Mouse (Mus musculus) right cerebral cortex, postnatal 14 days (tissue): Measurements from ENCODE around the gene Otop3.
"Not testable (repeated sequence)": the region's sequence is repeated elsewhere in the genome, so short reads cannot be mapped to it uniquely, and the experiment has no call there.

Source experiments
- DNase-seq: peaks from one replicate; pipeline ENCODE4 v3.0.0; 2022

Otop3 gene

DNA sequence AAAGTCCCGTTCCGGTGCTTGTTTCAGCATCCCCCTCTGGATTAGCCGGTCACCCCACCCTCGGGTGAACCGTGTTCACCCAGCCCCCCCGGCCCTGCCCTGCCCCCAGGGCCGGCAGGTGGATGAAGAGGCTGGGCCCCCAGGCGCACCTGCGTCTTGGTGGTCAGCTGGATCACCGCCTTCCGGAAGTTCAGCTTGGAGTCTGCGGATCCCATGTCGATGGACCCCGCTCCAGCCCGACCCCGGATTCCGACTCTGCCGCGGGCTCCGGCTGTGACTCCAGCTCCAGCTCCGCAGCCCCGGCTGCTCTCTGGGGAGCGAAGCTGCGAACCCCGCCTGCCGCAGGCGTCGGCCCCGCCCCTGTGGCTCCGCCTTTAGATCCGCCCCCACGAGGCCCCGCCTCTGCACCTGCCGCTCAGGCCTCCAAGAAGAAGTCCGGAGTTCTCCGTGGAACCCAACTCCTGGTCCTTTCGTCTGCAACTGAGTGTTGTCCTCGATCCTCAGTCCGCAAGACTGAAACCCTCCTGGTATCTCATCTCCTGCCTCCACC is 32.9 kb downstream of the Otop3 start, which contains the start of gene Hid1:
Hid1 (minus strand) TSS at position 362 of the 550 bp plus-strand sequence.
- peak; percentile 82 for DNase-seq

DNA sequence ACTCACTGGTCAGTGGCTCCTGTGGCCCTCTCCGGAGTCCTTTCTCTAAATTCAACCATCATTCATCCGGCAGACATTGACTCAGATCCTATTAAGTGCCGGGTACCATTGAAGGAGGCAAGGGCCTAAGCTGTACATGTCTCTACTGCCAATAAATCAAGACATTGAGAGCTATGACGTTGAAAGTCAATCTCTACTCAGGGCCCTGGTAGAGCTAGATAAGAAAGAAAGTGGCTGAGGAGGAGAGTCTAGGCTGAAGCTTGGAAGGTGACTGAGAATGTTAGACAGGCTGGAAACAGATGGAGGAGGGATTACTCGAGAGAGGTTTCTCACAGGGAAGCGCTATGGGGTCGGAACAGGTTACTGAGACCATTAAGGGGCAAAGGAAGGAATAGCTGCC is 35.8 kb downstream of the Otop3 start:
- no peak for DNase-seq

DNA sequence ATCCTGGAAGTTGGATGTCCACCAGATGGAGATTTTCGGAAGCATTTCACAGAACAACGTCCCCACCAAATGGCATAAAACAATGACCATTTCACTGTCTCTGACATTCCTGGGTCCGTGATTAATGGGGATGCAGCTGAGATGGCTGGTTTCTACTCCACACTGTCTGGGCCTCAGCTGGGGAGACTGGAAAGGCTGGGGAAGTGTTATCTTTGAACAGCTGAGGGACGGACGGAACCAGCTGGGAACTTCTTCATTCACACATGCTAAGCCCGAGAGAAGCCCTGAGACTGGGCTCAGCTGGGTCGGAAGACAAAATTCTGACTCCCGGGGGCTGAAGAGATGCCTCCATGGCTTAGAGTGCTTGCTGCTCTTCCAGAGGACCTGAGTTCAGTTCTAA is 36.8 kb downstream of the Otop3 start:
- no peak for DNase-seq

DNA sequence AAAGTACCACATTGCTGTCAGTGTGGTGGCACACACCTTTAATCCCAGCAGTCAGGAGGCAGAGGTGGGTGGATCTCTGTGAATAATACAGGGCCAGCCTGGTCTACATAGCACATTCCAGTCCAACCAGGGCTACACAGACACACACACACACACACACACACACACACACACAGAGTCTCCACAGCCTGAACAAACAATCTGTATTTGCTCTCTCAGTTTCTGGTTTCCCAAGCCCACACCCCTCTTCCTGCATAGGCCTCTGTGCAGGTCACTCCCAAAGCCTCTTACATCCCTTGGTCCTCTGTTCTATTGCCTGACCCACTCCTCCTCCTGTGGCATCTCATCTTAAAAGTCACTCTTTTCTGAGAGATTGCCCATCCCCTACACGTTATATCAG is 37.5 kb downstream of the Otop3 start:
- DNase-seq: no peak

DNA sequence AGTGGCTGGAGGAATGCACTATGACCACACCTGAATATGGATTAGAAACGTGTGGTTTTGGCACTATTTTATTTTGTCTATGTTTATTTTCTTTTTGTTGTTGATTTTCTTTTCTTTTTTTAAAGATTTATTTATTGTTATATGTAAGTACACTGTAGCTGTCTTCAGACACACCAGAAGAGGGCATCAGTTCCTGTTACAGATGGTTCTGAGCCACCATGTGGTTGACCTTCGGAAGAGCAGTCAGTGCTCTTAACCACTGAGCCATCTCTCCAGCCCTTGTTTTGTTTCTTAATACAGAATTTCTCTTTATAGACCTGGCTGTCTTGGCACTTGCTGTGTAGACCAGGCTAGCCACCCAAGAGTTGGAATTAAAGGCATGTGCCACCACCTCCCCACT is 38.2 kb downstream of the Otop3 start:
- DNase-seq: no peak

DNA sequence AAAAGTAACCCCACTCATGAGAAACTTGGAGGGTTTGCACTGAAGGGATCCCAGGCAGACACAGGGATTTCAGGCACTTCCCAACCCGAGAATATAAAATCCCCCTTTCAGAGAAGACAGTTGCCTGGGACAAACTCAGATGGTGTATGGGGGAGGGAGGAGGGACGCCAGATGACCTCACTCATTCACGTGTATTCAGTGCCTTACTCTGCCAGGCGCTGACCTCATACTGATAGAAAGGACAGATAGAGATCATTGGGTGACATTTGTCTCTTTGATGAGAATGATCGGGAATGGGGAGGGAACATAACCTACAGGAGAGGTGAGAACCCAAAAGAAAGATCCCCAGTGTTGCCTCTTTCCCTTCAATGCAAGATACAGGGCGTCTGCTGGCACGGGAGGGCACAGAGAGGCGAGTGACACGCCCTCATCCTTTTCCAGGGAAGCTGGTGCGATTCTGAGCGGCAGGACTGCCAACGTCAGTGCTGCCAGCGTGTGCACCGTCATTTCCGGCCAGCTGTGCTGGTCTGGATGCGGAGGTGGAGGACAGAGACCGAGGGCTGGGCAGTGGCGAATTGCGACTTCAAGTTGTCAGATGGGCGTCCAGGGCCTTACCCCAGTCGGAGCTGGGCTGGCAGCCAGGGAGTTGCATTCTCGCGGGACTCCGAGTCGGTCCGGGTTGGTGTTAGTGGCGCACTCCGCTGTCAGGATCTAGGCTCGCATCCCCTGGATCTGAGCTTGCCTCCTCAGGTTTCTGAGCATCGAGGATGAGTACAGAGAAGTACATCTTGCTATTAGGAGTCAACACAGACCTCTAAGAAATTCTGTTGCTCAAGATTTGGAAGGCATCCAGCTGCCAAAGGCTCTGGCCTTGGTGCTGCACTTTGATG is 39.5 kb downstream of the Otop3 start:
- DNase-seq: peak; percentile 79

DNA sequence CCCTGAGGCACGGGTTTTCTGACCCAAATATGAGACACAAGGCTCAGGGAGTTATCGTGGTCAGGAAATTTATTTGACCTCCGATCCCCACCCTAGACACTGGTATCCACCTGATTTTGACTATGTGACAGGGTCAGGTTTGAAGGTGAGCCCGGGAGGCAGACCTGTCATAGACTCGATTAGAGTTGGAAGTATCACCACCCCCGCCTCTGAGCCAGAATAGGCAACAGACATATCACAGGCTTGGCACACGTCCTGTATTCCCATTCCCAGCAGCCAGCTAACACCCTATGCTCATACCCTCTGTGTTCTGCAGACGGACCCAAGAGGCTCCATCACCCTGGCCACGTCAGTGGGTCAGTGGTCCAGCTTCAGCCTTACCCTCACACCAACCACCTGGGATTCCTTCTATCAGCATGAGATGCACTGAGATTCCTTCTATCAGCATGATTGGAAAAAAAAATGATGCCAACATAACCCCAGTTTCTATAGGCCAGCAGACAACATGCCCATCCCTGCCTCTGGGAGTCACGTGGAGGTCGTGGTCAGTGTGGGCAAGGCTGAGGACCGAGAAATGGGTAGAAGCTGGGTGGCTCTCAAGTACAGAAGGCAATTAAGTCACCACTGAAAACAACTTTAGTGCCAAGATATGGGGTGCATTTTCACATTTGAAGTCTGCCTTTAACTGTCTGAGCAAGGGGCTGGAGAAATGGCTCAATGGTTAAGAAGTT is 40.3 kb downstream of the Otop3 start:
- DNase-seq: peak; percentile 47

DNA sequence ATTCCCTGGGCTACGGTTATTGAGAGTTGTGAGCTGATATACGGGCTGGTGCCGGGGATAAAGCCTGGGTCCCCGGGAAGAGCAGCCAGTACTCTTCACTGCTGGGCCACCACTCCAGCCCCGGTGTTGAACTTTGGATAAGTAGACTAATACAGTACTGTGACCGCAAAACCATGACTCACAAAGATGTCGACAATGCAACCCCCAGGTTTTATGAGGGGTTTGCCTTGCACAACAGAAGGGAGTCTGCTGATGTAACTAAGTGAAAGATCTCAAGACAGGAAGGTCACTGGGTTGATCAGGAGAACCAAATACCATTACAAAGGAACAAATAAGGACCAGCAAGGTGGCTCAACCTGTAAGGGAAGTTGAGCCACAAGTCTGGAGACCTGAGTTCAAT is 42.2 kb downstream of the Otop3 start:
- DNase-seq: no peak

DNA sequence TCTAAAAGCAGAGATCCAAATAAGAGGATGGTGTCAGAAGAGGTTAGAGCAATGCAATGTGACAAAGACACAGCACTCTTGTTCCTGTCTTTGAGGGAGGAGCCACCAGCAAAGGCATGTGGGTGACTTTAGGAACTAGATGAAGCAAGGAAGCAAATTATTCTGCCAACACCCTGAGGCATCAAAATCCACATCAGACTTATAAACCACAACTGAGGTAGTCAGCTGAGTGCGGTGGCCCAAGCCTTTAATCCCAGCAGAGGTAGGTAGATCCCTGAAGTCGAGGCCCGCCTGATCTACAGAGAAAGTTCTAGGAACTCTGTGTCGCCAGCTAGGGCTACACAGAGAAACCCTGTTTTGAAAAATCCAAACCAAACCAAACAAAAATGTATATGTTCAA is 42.7 kb downstream of the Otop3 start:
- DNase-seq: no peak

DNA sequence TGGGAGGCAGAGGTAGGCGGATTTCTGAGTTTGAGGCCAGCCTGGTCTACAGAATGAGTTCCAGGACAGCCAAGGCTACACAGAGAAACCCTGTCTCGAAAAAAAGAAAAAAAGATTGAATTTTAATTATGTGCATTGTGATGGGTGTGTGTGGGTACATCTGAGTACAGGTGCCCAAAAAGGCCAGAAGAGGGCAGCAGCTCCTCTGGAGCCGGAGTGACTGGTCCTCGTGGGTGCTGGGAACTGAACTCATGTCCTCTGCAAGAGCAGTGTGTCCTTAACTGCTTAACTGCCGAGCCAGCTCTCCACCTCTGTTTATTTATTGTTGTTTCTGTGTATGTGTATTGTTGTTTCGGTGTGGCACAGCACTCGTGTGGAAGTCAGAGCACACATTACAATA is 43.3 kb downstream of the Otop3 start:
- no peak for DNase-seq

DNA sequence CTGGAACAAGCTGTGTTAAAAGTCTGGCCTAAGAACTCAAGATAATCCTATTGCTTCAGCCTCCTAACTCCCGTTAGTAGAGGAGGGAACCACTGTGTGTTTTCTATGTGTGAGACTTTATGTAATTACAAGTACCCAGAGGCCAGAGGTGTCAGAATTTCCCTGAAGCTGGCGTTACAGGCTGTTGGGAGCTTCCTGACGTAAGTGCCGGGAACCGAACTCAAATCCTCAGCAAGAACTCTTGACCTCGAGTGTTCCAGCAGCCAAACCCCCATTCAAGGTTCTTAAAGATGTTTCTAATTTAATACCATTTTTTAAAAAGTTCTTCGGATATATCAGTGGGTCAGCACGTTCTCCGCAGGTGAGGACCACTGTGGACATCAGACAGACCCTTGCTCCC is 46.7 kb downstream of the Otop3 start:
- DNase-seq: no peak

DNA sequence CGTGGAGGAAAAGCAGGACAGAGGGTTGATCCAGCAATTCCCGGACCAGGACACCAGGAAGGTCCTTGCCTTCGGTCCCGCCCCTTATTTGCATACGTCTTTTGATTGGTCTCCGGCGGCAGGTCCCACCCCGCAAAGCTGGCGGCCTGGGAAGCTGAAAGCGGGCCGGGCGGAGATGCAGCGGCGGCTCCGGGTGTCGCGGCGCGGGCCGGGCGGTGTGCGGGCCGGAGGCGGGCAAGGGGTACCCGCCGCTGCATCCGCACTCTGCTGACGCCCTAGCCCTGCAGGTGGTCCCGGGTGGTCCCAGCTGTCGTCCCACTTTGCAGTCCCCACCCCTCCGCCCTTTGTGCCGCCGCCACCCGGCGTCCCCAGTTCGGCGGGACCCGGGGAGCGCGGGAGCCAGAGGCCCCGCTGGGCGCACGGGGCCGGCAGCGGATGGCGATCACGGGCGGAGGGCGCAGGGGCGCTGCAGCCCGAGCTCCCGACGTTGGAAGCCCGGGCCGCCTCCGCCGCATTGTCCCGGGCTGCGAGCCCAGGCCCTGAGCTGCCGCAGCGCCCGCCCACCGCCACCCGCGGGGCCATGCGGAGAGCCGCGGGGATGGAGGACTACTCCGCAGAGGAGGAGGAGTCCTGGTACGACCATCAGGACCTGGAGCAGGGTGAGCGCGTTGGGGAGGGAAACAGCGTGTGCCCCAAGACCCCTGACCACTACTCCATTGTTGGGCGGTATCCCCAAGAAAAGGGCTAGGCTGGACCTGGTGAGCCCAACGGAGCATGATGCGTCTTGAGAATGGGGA is 47.4 kb downstream of the Otop3 start, which contains the start of gene Cdr2l:
Cdr2l (plus strand) TSS at position 174 of the 797 bp plus-strand sequence.
- peak; percentile 86 for DNase-seq

DNA sequence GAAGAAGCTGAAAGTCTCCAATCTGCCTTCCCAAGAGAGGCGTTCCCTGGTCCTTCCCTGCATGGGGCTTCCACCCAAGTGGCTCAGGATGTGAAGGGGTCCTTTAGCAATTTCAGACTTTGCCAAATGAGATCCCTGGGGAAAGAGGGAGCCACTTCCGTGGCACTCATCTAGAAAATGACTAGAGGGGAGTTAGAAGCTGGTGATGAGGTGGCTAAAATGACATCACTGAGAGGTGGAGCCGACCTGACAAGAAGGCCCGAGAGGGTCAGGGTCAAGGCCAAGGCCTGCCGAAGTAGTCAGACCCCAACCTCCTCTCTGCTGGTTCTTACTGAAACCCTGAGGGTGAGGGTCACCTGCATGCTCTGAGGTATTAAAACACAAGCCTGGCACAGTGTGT is 48.4 kb downstream of the Otop3 start:
- DNase-seq: no peak

DNA sequence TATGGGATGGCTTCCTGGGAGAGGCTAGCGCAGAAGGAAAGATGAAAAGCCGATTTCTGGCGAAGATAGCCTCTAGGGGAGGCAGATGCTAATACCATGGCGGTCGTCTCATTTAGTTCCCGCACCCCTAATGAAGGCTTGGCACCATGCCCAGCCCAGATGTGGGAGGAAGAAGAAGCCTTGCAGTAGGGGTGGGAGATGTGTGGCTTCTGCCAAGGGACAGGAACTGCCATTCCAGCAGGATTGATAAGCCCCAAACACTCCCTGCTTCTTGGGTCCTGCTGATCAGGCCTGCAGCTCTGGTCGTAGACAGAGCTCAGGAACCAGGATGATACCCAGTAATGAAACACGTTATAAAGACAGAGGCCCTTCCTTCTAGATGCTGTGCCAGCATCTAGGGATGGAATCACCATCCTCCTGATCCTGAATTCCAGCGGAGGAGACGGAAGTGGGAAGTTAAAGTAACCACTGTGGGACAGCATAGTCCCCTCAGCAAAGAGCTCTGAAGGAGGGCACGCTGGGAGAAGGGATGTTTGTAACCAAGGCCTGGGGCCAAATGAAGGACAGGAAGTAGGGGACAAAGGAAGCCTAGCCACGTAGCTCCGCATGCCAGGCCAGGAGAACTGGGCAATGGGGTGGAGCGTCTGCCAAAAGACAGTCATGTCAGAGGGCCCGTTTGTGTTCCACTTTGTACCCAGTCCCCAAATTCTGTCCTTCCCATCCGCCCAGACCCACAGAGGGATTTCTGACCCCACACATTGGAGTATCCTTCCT is 49.4 kb downstream of the Otop3 start:
- peak; percentile 69 for DNase-seq

DNA sequence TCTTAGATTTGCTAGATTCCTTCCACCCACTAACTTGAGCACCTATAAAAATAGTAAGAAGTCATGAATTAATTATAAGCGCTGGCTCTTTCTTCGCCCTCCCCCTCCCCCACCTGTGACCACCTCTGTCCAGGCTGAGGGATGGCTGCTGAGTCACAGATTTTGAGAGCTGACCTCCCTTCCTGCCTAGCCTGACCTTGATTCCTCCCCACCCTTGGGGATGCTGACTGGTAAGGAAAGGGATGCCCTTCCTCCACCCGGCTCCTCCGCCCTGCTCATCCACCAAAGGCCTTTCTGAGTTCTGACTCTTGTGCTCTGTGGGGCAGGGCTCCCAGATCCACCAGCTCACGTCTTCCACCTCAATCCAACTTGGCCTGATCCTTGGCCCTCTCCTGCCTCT is 50.1 kb downstream of the Otop3 start:
- DNase-seq: no peak

DNA sequence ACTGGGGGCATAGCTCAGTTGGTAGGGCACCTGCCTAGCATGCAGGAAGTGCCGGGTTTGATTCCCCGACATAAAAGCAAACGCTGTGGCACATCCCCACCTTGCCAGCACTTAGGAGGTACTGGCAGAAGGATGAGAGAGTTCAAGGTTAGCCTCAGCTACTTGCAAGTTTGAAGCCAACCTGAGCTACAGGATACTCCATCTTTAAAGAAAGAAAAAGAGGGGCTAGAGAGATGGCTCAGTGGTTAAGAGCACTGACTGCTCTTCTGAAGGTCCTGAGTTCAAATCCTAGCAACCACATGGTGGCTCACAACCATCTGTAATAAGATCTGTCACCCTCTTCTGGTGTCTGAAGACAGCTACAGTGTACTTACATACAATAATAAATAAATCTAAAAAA is 52.3 kb downstream of the Otop3 start:
- not testable (repeated sequence) for DNase-seq

DNA sequence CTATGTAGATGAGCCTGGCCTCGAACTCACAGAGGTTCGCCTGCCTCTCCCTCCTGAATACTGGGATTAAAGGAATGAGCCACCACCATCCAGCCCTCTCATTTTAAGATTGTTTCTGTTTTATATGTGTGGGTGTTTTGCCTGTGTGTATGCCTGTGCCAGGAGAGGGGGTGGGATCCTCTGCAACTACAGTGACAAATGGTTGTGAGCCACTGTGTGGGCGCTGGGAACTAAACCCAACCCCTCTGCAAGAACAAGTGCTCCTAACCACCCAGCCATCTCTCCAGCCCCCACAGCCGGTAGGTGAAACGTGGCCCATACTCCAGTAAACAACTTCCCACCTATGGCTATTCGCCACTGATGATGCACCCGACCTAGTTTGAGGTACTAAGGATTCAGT is 56.8 kb downstream of the Otop3 start:
- no peak for DNase-seq

DNA sequence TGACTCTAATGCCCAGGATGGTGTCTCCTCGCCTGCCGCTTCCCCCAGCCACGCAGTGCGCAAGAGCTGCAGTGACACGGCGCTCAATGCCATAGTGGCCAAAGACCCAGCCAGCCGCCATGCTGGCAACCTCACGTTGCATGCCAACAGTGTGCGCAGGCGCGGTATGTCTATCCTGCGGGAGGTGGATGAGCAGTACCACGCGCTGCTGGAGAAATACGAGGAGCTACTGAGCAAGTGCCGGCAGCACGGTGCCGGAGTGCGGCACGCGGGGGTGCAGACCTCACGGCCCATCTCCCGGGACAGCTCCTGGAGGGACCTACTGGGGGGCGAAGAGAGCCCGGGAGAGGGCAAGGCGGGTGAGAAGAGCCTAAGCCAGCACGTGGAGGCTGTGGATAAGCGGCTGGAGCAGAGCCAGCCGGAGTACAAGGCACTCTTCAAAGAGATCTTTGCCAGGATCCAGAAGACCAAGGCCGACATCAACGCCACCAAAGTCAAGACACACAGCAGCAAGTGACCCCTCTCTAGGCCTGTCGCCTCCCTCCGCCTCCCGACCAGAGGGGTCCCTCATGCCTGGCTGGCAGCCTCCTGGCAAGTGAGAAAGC is 59.3 kb downstream of the Otop3 start:
- DNase-seq: no peak
